Mouse (Mus musculus) kidney, embryonic 16.5 days (tissue): Measurements from ENCODE around the gene Prdx1. TPM values are rescaled to one million over a fixed set of nuclear protein-coding genes. Genes with fewer than 3 reads are reported as not detected.
A peak's percentile ranks its signal among the peaks of the same experiment; 100 is the strongest.
"Not testable (repeated sequence)": the region's sequence is repeated elsewhere in the genome, so short reads cannot be mapped to it uniquely, and the experiment has no call there.

ENCODE experiments used
- ATAC-seq: fragments of 200-750 bp; cut with Nextera tagmentation; 2 replicates; pipeline ENCODE4 v1.8.0; 2017; ENCODE audit warnings: moderate TSS enrichment; ENCODE audit not compliant: low FRiP score, low TSS enrichment
- H3K27ac ChIP-seq: fragments of 300-500 bp; sonication (generic); 2 replicates; pipeline ENCODE4 v1.5.1; 2014; ENCODE audit warnings: low read length
- H3K27me3 ChIP-seq: fragments of 300-500 bp; sonication (generic); 2 replicates; pipeline ENCODE4 v1.6.1; 2014; ENCODE audit warnings: low read length, control low read depth, mixed read lengths; ENCODE audit not compliant: insufficient read depth
- H3K36me3 ChIP-seq: fragments of 300-500 bp; sonication (generic); 2 replicates; pipeline ENCODE4 v1.6.1; 2014; ENCODE audit warnings: low read length, control low read depth, mixed read lengths; ENCODE audit not compliant: insufficient read depth
- H3K4me1 ChIP-seq: fragments of 300-500 bp; sonication (generic); 2 replicates; pipeline ENCODE4 v1.6.1; 2014; ENCODE audit warnings: low read length, control low read depth, mixed read lengths; ENCODE audit not compliant: insufficient read depth
- H3K4me2 ChIP-seq: fragments of 300-500 bp; sonication (generic); replicated peaks from 2 replicates; pipeline ENCODE4 v1.6.1; 2014; ENCODE audit warnings: low read depth, low read length
- H3K4me3 ChIP-seq: fragments of 300-500 bp; sonication (generic); 2 replicates; pipeline ENCODE4 v1.5.1; 2014; ENCODE audit warnings: mild to moderate bottlenecking, low read length
- H3K9ac ChIP-seq: fragments of 300-500 bp; sonication (generic); replicated peaks from 2 replicates; pipeline ENCODE4 v1.6.1; 2014; ENCODE audit warnings: low read length
- H3K9me3 ChIP-seq: fragments of 300-500 bp; sonication (generic); 2 replicates; pipeline ENCODE4 v1.6.1; 2016; ENCODE audit warnings: low read length, control low read depth
- whole genome bisulfite sequencing: fragments of 180-500 bp; shearing (Covaris S2); extraction: QIAGEN DNeasy Blood & Tissue Kit; methylation state at CpG from one replicate; pipeline ENCODE4 v1.1.7; 2014; 5-methylcytosine and 5-hydroxymethylcytosine counted together
- polyA plus RNA-seq: library from polyadenylated mRNA; unstranded; fragments of >200 nt; fragmentation: Nextera tagmentation; extraction: Ambion mirVana; gene quantifications from 2 replicates; pipeline ENCODE4 v1.2.1, GENCODE M21; 2015

The Prdx1 gene
- polyA plus RNA-seq, 1 experiment from 2014 or later, result 1,468 TPM

- Histone ChIP-seq H3K27me3 (no peaks in the 10 kb centered on the region), H3K36me3 (no peaks in the 10 kb centered on the region), H3K27ac (no peak overlapping the region), H3K9me3 (no peaks in the 10 kb centered on the region), H3K4me3 (no peak overlapping the region), H3K4me1 (no peaks in the 10 kb centered on the region), H3K4me2 (no peak overlapping the region), H3K9ac (no peak overlapping the region)
- WGBS, result 55% methylated on average over 2 of the region's 2 CpGs
- ATAC-seq, result no peak
These were observed 16.1 kb upstream of the Prdx1 start for GRCm38 (mm10) chr4:116669291-116669690.

- no peaks in the 10 kb centered on the region for H3K36me3 ChIP-seq
- no peak overlapping the region for H3K27ac ChIP-seq
- H3K27me3 ChIP-seq, result no peaks in the 10 kb centered on the region
- no peaks in the 10 kb centered on the region for H3K9me3 ChIP-seq
- ATAC-seq, result peak; percentile 74
- no peak overlapping the region for H3K9ac ChIP-seq
- 41% methylated on average over 2 of the region's 2 CpGs for WGBS
- H3K4me3 ChIP-seq, result no peak overlapping the region
- H3K4me1 ChIP-seq, result no peaks in the 10 kb centered on the region
- H3K4me2 ChIP-seq, result no peak overlapping the region
These were observed 12.6 kb upstream of the Prdx1 start for GRCm38 (mm10) chr4:116672785-116673184.

- H3K27me3 ChIP-seq, H3K9ac ChIP-seq, H3K4me3 ChIP-seq, H3K4me2 ChIP-seq, ATAC-seq, H3K9me3 ChIP-seq, H3K4me1 ChIP-seq, H3K36me3 ChIP-seq, H3K27ac ChIP-seq: not testable (repeated sequence)
- WGBS, result 90% methylated on average over 6 of the region's 6 CpGs
These were observed 10.6 kb upstream of the Prdx1 start for GRCm38 (mm10) chr4:116674761-116675160.

- H3K27me3 ChIP-seq, result no peaks in the 10 kb centered on the region
- H3K4me1 ChIP-seq, result no peaks in the 10 kb centered on the region
- no peak overlapping the region for H3K4me2 ChIP-seq
- H3K36me3 ChIP-seq, result no peaks in the 10 kb centered on the region
- H3K4me3 ChIP-seq, result no peak overlapping the region
- H3K27ac ChIP-seq, result no peak overlapping the region
- ATAC-seq, result no peak
- 87% methylated on average over 3 of the region's 3 CpGs for WGBS
- no peak overlapping the region for H3K9ac ChIP-seq
- no peaks in the 10 kb centered on the region for H3K9me3 ChIP-seq
These were observed 9.3 kb upstream of the Prdx1 start for GRCm38 (mm10) chr4:116676027-116676426.

- H3K27ac ChIP-seq, result no peak overlapping the region
- H3K9ac ChIP-seq, result no peak overlapping the region
- H3K27me3 ChIP-seq, result no peaks in the 10 kb centered on the region
- H3K4me3 ChIP-seq, result no peak overlapping the region
- WGBS, result 65% methylated on average over 1 of the region's 1 CpGs
- no peaks in the 10 kb centered on the region for H3K36me3 ChIP-seq
- H3K4me1 ChIP-seq, result no peaks in the 10 kb centered on the region
- no peaks in the 10 kb centered on the region for H3K9me3 ChIP-seq
- no peak overlapping the region for H3K4me2 ChIP-seq
- no peak for ATAC-seq
These were observed 7.5 kb upstream of the Prdx1 start for GRCm38 (mm10) chr4:116677808-116678207.

GRCm38 (mm10) chr4:116679141-116679540, 6.2 kb upstream of the Prdx1 start:
- H3K4me3 ChIP-seq, result no peak overlapping the region
- H3K4me1 ChIP-seq, result no peaks in the 10 kb centered on the region
- H3K27ac ChIP-seq, result no peak overlapping the region
- no peaks in the 10 kb centered on the region for H3K9me3 ChIP-seq
- WGBS, result 72% methylated on average over 5 of the region's 5 CpGs
- H3K27me3 ChIP-seq, result no peaks in the 10 kb centered on the region
- no peaks in the 10 kb centered on the region for H3K36me3 ChIP-seq
- H3K9ac ChIP-seq, result no peak overlapping the region
- no peak overlapping the region for H3K4me2 ChIP-seq
- no peak for ATAC-seq

GRCm38 (mm10) chr4:116680521-116680920, 4.8 kb upstream of the Prdx1 start:
- H3K9me3 ChIP-seq, H3K27me3 ChIP-seq, H3K4me3 ChIP-seq, H3K4me1 ChIP-seq, H3K36me3 ChIP-seq, H3K9ac ChIP-seq, ATAC-seq, H3K4me2 ChIP-seq, H3K27ac ChIP-seq: not testable (repeated sequence)
- 99% methylated on average over 4 of the region's 4 CpGs for WGBS

GRCm38 (mm10) chr4:116683957-116684356, 1.4 kb upstream of the Prdx1 start:
- ATAC-seq, result no peak
- H3K9ac ChIP-seq, result no peak overlapping the region
- no peak overlapping the region for H3K4me3 ChIP-seq
- H3K4me1 ChIP-seq, result peaks cover 24% of the 10 kb centered on the region
- no peaks in the 10 kb centered on the region for H3K9me3 ChIP-seq
- H3K27ac ChIP-seq, result no peak overlapping the region
- 88% methylated on average over 4 of the region's 4 CpGs for WGBS
- H3K27me3 ChIP-seq, result no peaks in the 10 kb centered on the region
- H3K36me3 ChIP-seq, result peaks cover 13% of the 10 kb centered on the region
- H3K4me2 ChIP-seq, result no peak overlapping the region

- Histone ChIP-seq H3K9me3 (no peaks in the 10 kb centered on the region), H3K27me3 (no peaks in the 10 kb centered on the region), H3K4me3 (no peak overlapping the region), H3K9ac (peak overlapping the region; percentile 85), H3K27ac (peak overlapping the region; percentile 97), H3K4me2 (0 out of 2 replicates have a peak overlapping the region, but pooled peaks have one; percentile 83), H3K36me3 (peaks cover 20% of the 10 kb centered on the region), H3K4me1 (peaks cover 24% of the 10 kb centered on the region)
- 77% methylated on average over 2 of the region's 2 CpGs for WGBS
- no peak for ATAC-seq
These were observed 679 bp upstream of the Prdx1 start for GRCm38 (mm10) chr4:116684665-116685064.

- no peak for ATAC-seq
- peak overlapping the region; percentile 83 for H3K4me2 ChIP-seq
- H3K9ac ChIP-seq, result peak overlapping the region; percentile 85
- H3K9me3 ChIP-seq, result no peaks in the 10 kb centered on the region
- peaks cover 29% of the 10 kb centered on the region for H3K4me1 ChIP-seq
- peaks cover 38% of the 10 kb centered on the region for H3K36me3 ChIP-seq
- H3K27ac ChIP-seq, result no peak overlapping the region
- H3K4me3 ChIP-seq, result peak overlapping the region; percentile 71
- no peaks in the 10 kb centered on the region for H3K27me3 ChIP-seq
- WGBS, result 15% methylated on average over 1 of the region's 1 CpGs
These were observed 1.7 kb downstream of the Prdx1 start for GRCm38 (mm10) chr4:116687041-116687440.
